Mouse (Mus musculus) midbrain, embryonic 13.5 days (tissue): Measurements from ENCODE around the gene Dab2ip. TPM values are rescaled to one million over a fixed set of nuclear protein-coding genes. Genes with fewer than 3 reads are reported as not detected.

Experiments
- ATAC-seq: fragments of 200-750 bp; cut with Nextera tagmentation; 2 replicates; pipeline ENCODE4 v1.8.0; 2017; ENCODE audit warnings: mild to moderate bottlenecking, moderate TSS enrichment, moderate library complexity
- H3K27ac ChIP-seq: fragments of 300-500 bp; sonication (generic); 2 replicates; pipeline ENCODE4 v1.5.1; 2015; ENCODE audit warnings: inconsistent platforms, mild to moderate bottlenecking, moderate library complexity
- H3K27me3 ChIP-seq: fragments of 300-500 bp; sonication (generic); 2 replicates; pipeline ENCODE4 v1.6.1; 2015; ENCODE audit warnings: mild to moderate bottlenecking, inconsistent platforms
- H3K36me3 ChIP-seq: fragments of 300-500 bp; sonication (generic); 2 replicates; pipeline ENCODE4 v1.6.1; 2015; ENCODE audit warnings: mild to moderate bottlenecking, inconsistent platforms
- H3K4me1 ChIP-seq: fragments of 300-500 bp; sonication (generic); replicated peaks from 2 replicates; pipeline ENCODE4 v1.6.1; 2015; ENCODE audit warnings: inconsistent platforms
- H3K4me2 ChIP-seq: fragments of 300-500 bp; sonication (generic); replicated peaks from 2 replicates; pipeline ENCODE4 v1.6.1; 2015; ENCODE audit warnings: moderate library complexity, mild to moderate bottlenecking, inconsistent platforms
- H3K4me3 ChIP-seq: fragments of 300-500 bp; sonication (generic); replicated peaks from 2 replicates; pipeline ENCODE4 v1.5.1; 2015; ENCODE audit warnings: mild to moderate bottlenecking, inconsistent platforms
- H3K9ac ChIP-seq: fragments of 300-500 bp; sonication (generic); replicated peaks from 2 replicates; pipeline ENCODE4 v1.6.1; 2015; ENCODE audit warnings: mild to moderate bottlenecking, inconsistent platforms
- H3K9me3 ChIP-seq: fragments of 300-500 bp; sonication (generic); 2 replicates; pipeline ENCODE4 v1.6.1; 2016; ENCODE audit warnings: mild to moderate bottlenecking, inconsistent platforms
- WGBS: fragments of 180-500 bp; shearing (Covaris S2); methylation state at CpG from one replicate; pipeline ENCODE4 v1.1.7; 2015; 5-methylcytosine and 5-hydroxymethylcytosine counted together
- polyA plus RNA-seq: library from polyadenylated mRNA; unstranded; fragments of >200 nt; fragmentation: Nextera tagmentation; extraction: Ambion mirVana; gene quantifications from 2 replicates; pipeline ENCODE4 v1.2.1, GENCODE M21; 2015

Gene Dab2ip
- polyA plus RNA-seq, 1 experiment from 2014 or later, result 36.3 TPM

- H3K27ac ChIP-seq, result no peak overlapping the region
- peak; percentile 27; the same call in 1 of the 2 replicates for ATAC-seq
- H3K27me3 ChIP-seq, result no peaks in the 10 kb centered on the region
- H3K9me3 ChIP-seq, result 0 out of 2 replicates have a peak, but pooled peaks cover 3% of the 10 kb centered on the region
- H3K9ac ChIP-seq, result no peak overlapping the region
- H3K4me2 ChIP-seq, result no peak overlapping the region
- 53% methylated on average over 9 of the region's 9 CpGs for WGBS
- no peak overlapping the region for H3K4me3 ChIP-seq
- H3K4me1 ChIP-seq, result peaks cover 7% of the 10 kb centered on the region
- H3K36me3 ChIP-seq, result no peaks in the 10 kb centered on the region
Measured at GRCm38 (mm10) chr2:35533646-35534045, 24.4 kb upstream of the Dab2ip start.

- Histone ChIP-seq H3K27me3 (no peaks in the 10 kb centered on the region), H3K4me3 (no peak overlapping the region), H3K36me3 (no peaks in the 10 kb centered on the region), H3K9me3 (no peaks in the 10 kb centered on the region), H3K9ac (no peak overlapping the region), H3K27ac (no peak overlapping the region), H3K4me2 (no peak overlapping the region), H3K4me1 (no peaks in the 10 kb centered on the region)
- WGBS, result 6% methylated on average over 13 of the region's 13 CpGs
- peak; percentile 68 for ATAC-seq
Measured at GRCm38 (mm10) chr2:35539276-35539972, 18.6 kb upstream of the Dab2ip start.

- ATAC-seq, result no peak
- Histone ChIP-seq H3K9me3 (no peaks in the 10 kb centered on the region), H3K27ac (no peak overlapping the region), H3K9ac (no peak overlapping the region), H3K4me2 (no peak overlapping the region), H3K4me3 (no peak overlapping the region), H3K27me3 (no peaks in the 10 kb centered on the region), H3K4me1 (peaks cover 9% of the 10 kb centered on the region), H3K36me3 (no peaks in the 10 kb centered on the region)
- WGBS, result 54% methylated on average over 4 of the region's 4 CpGs
Measured at GRCm38 (mm10) chr2:35540798-35541197, 17.3 kb upstream of the Dab2ip start.

- Histone ChIP-seq H3K27me3 (no peaks in the 10 kb centered on the region), H3K4me3 (peak overlapping the region; percentile 21), H3K4me2 (peak overlapping the region; percentile 49), H3K9ac (peak overlapping the region; percentile 41; the same call in 1 of the 2 replicates), H3K9me3 (no peaks in the 10 kb centered on the region), H3K36me3 (no peaks in the 10 kb centered on the region), H3K4me1 (peaks cover 13% of the 10 kb centered on the region), H3K27ac (0 out of 2 replicates have a peak overlapping the region, but pooled peaks have one; percentile 3)
- ATAC-seq, result peak; percentile 83
- 8% methylated on average over 14 of the region's 14 CpGs for WGBS
Measured at GRCm38 (mm10) chr2:35544717-35545116, 13.3 kb upstream of the Dab2ip start.

- WGBS, result 29% methylated on average over 7 of the region's 7 CpGs
- ATAC-seq, result peak; percentile 83
- 0 out of 2 replicates have a peak overlapping the region, but pooled peaks have one; percentile 3 for H3K27ac ChIP-seq
Measured at GRCm38 (mm10) chr2:35545125-35545590, 12.9 kb upstream of the Dab2ip start.

GRCm38 (mm10) chr2:35546462-35546861, 11.6 kb upstream of the Dab2ip start:
- Histone ChIP-seq H3K4me3 (no peak overlapping the region), H3K27ac (no peak overlapping the region), H3K27me3 (no peaks in the 10 kb centered on the region), H3K9ac (no peak overlapping the region), H3K4me1 (peaks cover 13% of the 10 kb centered on the region), H3K4me2 (no peak overlapping the region), H3K36me3 (no peaks in the 10 kb centered on the region), H3K9me3 (no peaks in the 10 kb centered on the region)
- 92% methylated on average over 6 of the region's 6 CpGs for WGBS
- ATAC-seq, result no peak

More at GRCm38 (mm10) chr2:35545125-35545590, 12.9 kb upstream of the Dab2ip start:
- Histone ChIP-seq H3K27me3 (no peaks in the 10 kb centered on the region), H3K9ac (peak overlapping the region; percentile 41; the same call in 1 of the 2 replicates), H3K4me3 (peak overlapping the region; percentile 21), H3K36me3 (no peaks in the 10 kb centered on the region), H3K9me3 (no peaks in the 10 kb centered on the region), H3K4me1 (peaks cover 13% of the 10 kb centered on the region), H3K4me2 (peak overlapping the region; percentile 49)

- Histone ChIP-seq H3K27ac (no peak overlapping the region), H3K4me3 (no peak overlapping the region), H3K4me1 (peaks cover 13% of the 10 kb centered on the region), H3K4me2 (no peak overlapping the region), H3K36me3 (no peaks in the 10 kb centered on the region), H3K9me3 (no peaks in the 10 kb centered on the region), H3K9ac (no peak overlapping the region), H3K27me3 (no peaks in the 10 kb centered on the region)
- no peak for ATAC-seq
- 71% methylated on average over 4 of the region's 4 CpGs for WGBS
Measured at GRCm38 (mm10) chr2:35549191-35549590, 8.9 kb upstream of the Dab2ip start.

- H3K4me2 ChIP-seq, result no peak overlapping the region
- H3K27ac ChIP-seq, result no peak overlapping the region
- no peaks in the 10 kb centered on the region for H3K27me3 ChIP-seq
- no peak overlapping the region for H3K9ac ChIP-seq
- H3K4me3 ChIP-seq, result no peak overlapping the region
- 88% methylated on average over 9 of the region's 9 CpGs for WGBS
- no peaks in the 10 kb centered on the region for H3K36me3 ChIP-seq
- ATAC-seq, result no peak
- H3K9me3 ChIP-seq, result no peaks in the 10 kb centered on the region
- H3K4me1 ChIP-seq, result peaks cover 9% of the 10 kb centered on the region
Measured at GRCm38 (mm10) chr2:35550097-35550496, 8.0 kb upstream of the Dab2ip start.

- no peak for ATAC-seq
- H3K4me1 ChIP-seq, result peaks cover 13% of the 10 kb centered on the region; the same call in 1 of the 2 replicates
- no peaks in the 10 kb centered on the region for H3K9me3 ChIP-seq
- no peak overlapping the region for H3K4me3 ChIP-seq
- H3K4me2 ChIP-seq, result no peak overlapping the region
- H3K27ac ChIP-seq, result no peak overlapping the region
- H3K27me3 ChIP-seq, result no peaks in the 10 kb centered on the region
- H3K36me3 ChIP-seq, result no peaks in the 10 kb centered on the region
- WGBS, result 72% methylated on average over 5 of the region's 5 CpGs
- H3K9ac ChIP-seq, result no peak overlapping the region
Measured at GRCm38 (mm10) chr2:35556918-35557486, 1.1 kb upstream of the Dab2ip start.

- no peak for ATAC-seq
- H3K4me1 ChIP-seq, result peaks cover 13% of the 10 kb centered on the region; the same call in 1 of the 2 replicates
- H3K27me3 ChIP-seq, result no peaks in the 10 kb centered on the region
- no peak overlapping the region for H3K27ac ChIP-seq
- no peaks in the 10 kb centered on the region for H3K9me3 ChIP-seq
- no peak overlapping the region for H3K9ac ChIP-seq
- WGBS, result 79% methylated on average over 4 of the region's 4 CpGs
- H3K4me3 ChIP-seq, result no peak overlapping the region
- H3K36me3 ChIP-seq, result no peaks in the 10 kb centered on the region
- H3K4me2 ChIP-seq, result no peak overlapping the region
Measured at GRCm38 (mm10) chr2:35558826-35559550, 922 bp downstream of the Dab2ip start.

GRCm38 (mm10) chr2:35559551-35559835, 1.4 kb downstream of the Dab2ip start:
- Histone ChIP-seq H3K4me1 (peaks cover 13% of the 10 kb centered on the region; the same call in 1 of the 2 replicates), H3K4me3 (no peak overlapping the region), H3K27me3 (no peaks in the 10 kb centered on the region), H3K4me2 (no peak overlapping the region), H3K27ac (no peak overlapping the region), H3K36me3 (no peaks in the 10 kb centered on the region), H3K9me3 (no peaks in the 10 kb centered on the region), H3K9ac (no peak overlapping the region)
- WGBS, result 58% methylated on average over 2 of the region's 2 CpGs
- ATAC-seq, result no peak

- Histone ChIP-seq H3K9me3 (no peaks in the 10 kb centered on the region), H3K4me2 (no peak overlapping the region), H3K27me3 (no peaks in the 10 kb centered on the region), H3K36me3 (no peaks in the 10 kb centered on the region), H3K4me1 (peaks cover 9% of the 10 kb centered on the region; the same call in 1 of the 2 replicates), H3K27ac (no peak overlapping the region), H3K4me3 (no peak overlapping the region), H3K9ac (no peak overlapping the region)
- WGBS, result 78% methylated on average over 4 of the region's 4 CpGs
- no peak for ATAC-seq
Measured at GRCm38 (mm10) chr2:35563722-35564121, 5.7 kb downstream of the Dab2ip start.
